Mouse (Mus musculus) neural tube, embryonic 15.5 days (tissue): ENCODE measurements around the gene Gadd45a. TPM values are rescaled to one million over a fixed set of nuclear protein-coding genes. Genes with fewer than 3 reads are reported as not detected.
"Not testable (repeated sequence)": the region's sequence is repeated elsewhere in the genome, so short reads cannot be mapped to it uniquely, and the experiment has no call there.

Source experiments
- ATAC-seq: fragments of 200-750 bp; cut with Nextera tagmentation; 2 replicates; pipeline ENCODE4 v1.8.0; 2017; ENCODE audit warnings: mild to moderate bottlenecking, moderate TSS enrichment, moderate library complexity; ENCODE audit not compliant: low FRiP score
- H3K27ac ChIP-seq: fragments of 300-500 bp; sonication (generic); replicated peaks from 2 replicates; pipeline ENCODE4 v1.5.1; 2015; ENCODE audit warnings: mild to moderate bottlenecking, inconsistent platforms
- H3K27me3 ChIP-seq: fragments of 300-500 bp; sonication (generic); replicated peaks from 2 replicates; pipeline ENCODE4 v1.6.1; 2015; ENCODE audit warnings: inconsistent platforms
- H3K36me3 ChIP-seq: fragments of 300-500 bp; sonication (generic); 2 replicates; pipeline ENCODE4 v1.6.1; 2015; ENCODE audit warnings: inconsistent platforms
- H3K4me1 ChIP-seq: fragments of 300-500 bp; sonication (generic); 2 replicates; pipeline ENCODE4 v1.6.1; 2015; ENCODE audit warnings: inconsistent platforms
- H3K4me2 ChIP-seq: fragments of 300-500 bp; sonication (generic); 2 replicates; pipeline ENCODE4 v1.6.1; 2015; ENCODE audit warnings: inconsistent platforms, mild to moderate bottlenecking, moderate library complexity
- H3K4me3 ChIP-seq: fragments of 300-500 bp; sonication (generic); replicated peaks from 2 replicates; pipeline ENCODE4 v1.5.1; 2015; ENCODE audit warnings: mild to moderate bottlenecking, inconsistent platforms
- H3K9ac ChIP-seq: fragments of 300-500 bp; sonication (generic); replicated peaks from 2 replicates; pipeline ENCODE4 v1.6.1; 2015; ENCODE audit warnings: mild to moderate bottlenecking, inconsistent platforms
- H3K9me3 ChIP-seq: fragments of 300-500 bp; sonication (generic); replicated peaks from 2 replicates; pipeline ENCODE4 v1.6.1; 2016; ENCODE audit warnings: inconsistent platforms
- WGBS: fragments of 180-500 bp; shearing (Covaris S2); methylation state at CpG from one replicate; pipeline ENCODE4 v1.1.7; 2015; ENCODE audit warnings: mixed read lengths; 5-methylcytosine and 5-hydroxymethylcytosine counted together
- polyA plus RNA-seq: library from polyadenylated mRNA; unstranded; fragments of >200 nt; fragmentation: Nextera tagmentation; extraction: Ambion mirVana; gene quantifications from 2 replicates; pipeline ENCODE4 v1.2.1, GENCODE M21; 2015

Gene Gadd45a
- polyA plus RNA-seq, 1 experiment from 2014 or later = 23.4 TPM

DNA sequence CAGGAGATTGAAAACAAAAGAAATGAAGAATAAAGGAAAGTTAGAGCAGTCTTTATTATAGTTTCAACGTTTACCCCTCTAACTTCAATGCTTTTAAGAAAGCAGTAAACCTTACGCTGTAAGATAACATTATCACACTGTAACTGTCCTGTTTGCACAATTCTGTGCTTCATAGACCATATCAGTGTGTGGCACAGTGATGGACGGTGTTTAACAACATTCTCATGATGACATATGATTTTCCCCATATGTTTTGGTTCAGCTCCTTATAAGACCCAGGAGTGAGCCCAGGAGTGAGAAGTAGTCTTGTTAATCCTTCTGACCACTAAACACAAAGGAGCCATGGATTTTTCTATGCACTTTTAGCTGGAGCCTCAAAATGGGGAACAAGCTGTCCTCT is 9.7 kb upstream of the Gadd45a start:
- 79% methylated on average over 3 of the region's 3 CpGs for WGBS
- Histone ChIP-seq H3K9me3 (no peaks in the 10 kb centered on the region), H3K4me1 (peaks cover 8% of the 10 kb centered on the region; the same call in 1 of the 2 replicates), H3K9ac (no peak overlapping the region), H3K27me3 (no peaks in the 10 kb centered on the region), H3K4me3 (no peak overlapping the region), H3K4me2 (no peak overlapping the region), H3K27ac (no peak overlapping the region), H3K36me3 (no peaks in the 10 kb centered on the region)
- no peak for ATAC-seq

DNA sequence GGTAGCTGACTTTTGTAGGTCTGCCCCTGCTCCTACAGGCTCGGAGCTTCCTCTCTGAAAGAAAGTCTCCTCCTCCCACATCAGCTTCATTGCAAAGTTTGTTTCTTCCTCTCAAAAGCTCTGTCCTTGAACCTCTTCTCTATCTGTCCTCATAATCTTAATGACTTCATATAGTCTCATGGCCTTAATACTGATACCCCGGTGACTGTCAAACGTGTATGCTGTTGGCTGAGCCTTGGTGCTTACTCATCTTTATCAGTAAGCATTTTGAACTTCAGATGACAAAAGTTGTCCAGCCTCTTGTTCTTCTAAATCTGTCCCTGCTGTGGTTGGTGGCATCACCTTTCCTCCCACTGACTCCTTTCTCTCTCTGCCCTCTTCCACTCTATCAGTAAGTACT is 8.2 kb upstream of the Gadd45a start:
- no peaks in the 10 kb centered on the region for H3K36me3 ChIP-seq
- H3K4me1 ChIP-seq = peaks cover 8% of the 10 kb centered on the region; the same call in 1 of the 2 replicates
- H3K9ac ChIP-seq = no peak overlapping the region
- no peak overlapping the region for H3K27ac ChIP-seq
- no peak overlapping the region for H3K4me3 ChIP-seq
- H3K27me3 ChIP-seq = no peaks in the 10 kb centered on the region
- no peak for ATAC-seq
- H3K4me2 ChIP-seq = no peak overlapping the region
- 92% methylated on average over 3 of the region's 3 CpGs for WGBS
- no peaks in the 10 kb centered on the region for H3K9me3 ChIP-seq

- ATAC-seq = no peak
Measured at GRCm38 (mm10) chr6:67040904-67041410, 3.7 kb upstream of the Gadd45a start.

GRCm38 (mm10) chr6:67038964-67039363 is 1.7 kb upstream of the Gadd45a start:
- Histone ChIP-seq H3K9me3 (no peaks in the 10 kb centered on the region), H3K27ac (no peak overlapping the region), H3K4me2 (no peak overlapping the region), H3K36me3 (no peaks in the 10 kb centered on the region), H3K4me1 (peaks cover 23% of the 10 kb centered on the region), H3K4me3 (no peak overlapping the region), H3K9ac (no peak overlapping the region), H3K27me3 (no peaks in the 10 kb centered on the region)
- no peak for ATAC-seq
- WGBS = 97% methylated on average over 2 of the region's 3 CpGs

More at GRCm38 (mm10) chr6:67040904-67041410, 3.7 kb upstream of the Gadd45a start:
- Histone ChIP-seq H3K27me3 (no peaks in the 10 kb centered on the region), H3K27ac (no peak overlapping the region), H3K9ac (no peak overlapping the region), H3K4me3 (no peak overlapping the region), H3K36me3 (no peaks in the 10 kb centered on the region), H3K4me2 (no peak overlapping the region), H3K4me1 (peaks cover 8% of the 10 kb centered on the region), H3K9me3 (no peaks in the 10 kb centered on the region)
- 69% methylated on average over 4 of the region's 4 CpGs for WGBS

- 0% methylated on average over 29 of the region's 29 CpGs for WGBS
- peaks cover 23% of the 10 kb centered on the region for H3K4me1 ChIP-seq
- peak overlapping the region; percentile 67 for H3K4me2 ChIP-seq
- H3K27me3 ChIP-seq = no peaks in the 10 kb centered on the region
- no peaks in the 10 kb centered on the region for H3K9me3 ChIP-seq
- H3K9ac ChIP-seq = peak overlapping the region; percentile 93
- H3K4me3 ChIP-seq = peak overlapping the region; percentile 90
- no peaks in the 10 kb centered on the region for H3K36me3 ChIP-seq
- H3K27ac ChIP-seq = peak overlapping the region; percentile 94
- ATAC-seq = peak; percentile 83
Measured at GRCm38 (mm10) chr6:67036356-67036811, 873 bp downstream of the Gadd45a start.

GRCm38 (mm10) chr6:67035388-67036299 is 1.6 kb downstream of the Gadd45a start:
- Histone ChIP-seq H3K9me3 (no peaks in the 10 kb centered on the region), H3K4me1 (peaks cover 23% of the 10 kb centered on the region), H3K9ac (peak overlapping the region; percentile 93), H3K27me3 (no peaks in the 10 kb centered on the region), H3K36me3 (no peaks in the 10 kb centered on the region), H3K27ac (peak overlapping the region; percentile 94; the same call in 1 of the 2 replicates), H3K4me3 (peak overlapping the region; percentile 90), H3K4me2 (peak overlapping the region; percentile 67)
- no peak for ATAC-seq
- WGBS = 13% methylated on average over 19 of the region's 19 CpGs

DNA sequence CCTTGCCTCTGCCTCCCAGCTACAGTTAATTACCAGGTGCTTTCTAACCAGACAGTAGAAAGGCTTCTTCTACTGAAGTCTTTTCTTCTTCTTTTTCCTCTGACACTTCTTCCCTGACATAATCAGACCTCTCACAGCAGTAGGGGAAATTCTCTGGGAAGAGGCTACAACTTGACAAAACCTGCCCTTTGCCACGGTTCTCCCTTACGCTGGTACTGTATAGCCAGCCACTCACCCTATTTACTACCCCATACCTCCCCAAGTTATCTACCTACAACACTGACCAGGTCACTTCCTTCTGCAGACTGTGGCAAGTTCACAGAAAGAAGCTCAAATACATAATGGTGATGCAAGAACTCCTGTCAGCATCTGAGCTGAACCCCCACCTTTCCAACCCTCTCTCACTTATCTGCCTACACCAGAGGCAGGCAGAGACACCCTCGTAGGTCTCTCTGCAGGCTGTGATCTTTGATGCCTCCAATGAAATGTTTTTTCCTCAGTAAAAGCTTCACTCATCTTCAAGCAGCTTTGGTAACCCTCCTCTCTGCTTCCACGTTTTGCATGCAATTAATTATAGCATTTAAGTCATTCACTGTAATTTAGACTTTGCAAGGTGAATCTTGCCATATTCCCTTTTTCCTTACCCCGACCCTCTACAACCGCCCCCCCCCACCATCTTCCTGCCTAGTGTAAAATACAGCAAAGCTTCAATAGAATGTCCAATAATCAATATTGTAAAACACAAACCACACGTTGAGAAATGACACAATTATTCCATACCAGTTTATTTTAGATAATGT is 2.7 kb downstream of the Gadd45a start:
- H3K36me3 ChIP-seq = no peaks in the 10 kb centered on the region
- peaks cover 25% of the 10 kb centered on the region for H3K4me1 ChIP-seq
- peak overlapping the region; percentile 44 for H3K4me2 ChIP-seq
- no peak overlapping the region for H3K27ac ChIP-seq
- no peaks in the 10 kb centered on the region for H3K9me3 ChIP-seq
- H3K4me3 ChIP-seq = peak overlapping the region; percentile 3
- H3K27me3 ChIP-seq = no peaks in the 10 kb centered on the region
- WGBS = 52% methylated on average over 7 of the region's 7 CpGs
- no peak overlapping the region for H3K9ac ChIP-seq
- no peak for ATAC-seq

- WGBS = 73% methylated on average over 4 of the region's 4 CpGs
- Histone ChIP-seq H3K27ac (no peak overlapping the region), H3K36me3 (no peaks in the 10 kb centered on the region), H3K9ac (no peak overlapping the region), H3K4me3 (no peak overlapping the region), H3K4me2 (no peak overlapping the region), H3K27me3 (no peaks in the 10 kb centered on the region), H3K9me3 (no peaks in the 10 kb centered on the region), H3K4me1 (peaks cover 25% of the 10 kb centered on the region)
- ATAC-seq = no peak
Measured at GRCm38 (mm10) chr6:67033604-67034003, 3.7 kb downstream of the Gadd45a start.

DNA sequence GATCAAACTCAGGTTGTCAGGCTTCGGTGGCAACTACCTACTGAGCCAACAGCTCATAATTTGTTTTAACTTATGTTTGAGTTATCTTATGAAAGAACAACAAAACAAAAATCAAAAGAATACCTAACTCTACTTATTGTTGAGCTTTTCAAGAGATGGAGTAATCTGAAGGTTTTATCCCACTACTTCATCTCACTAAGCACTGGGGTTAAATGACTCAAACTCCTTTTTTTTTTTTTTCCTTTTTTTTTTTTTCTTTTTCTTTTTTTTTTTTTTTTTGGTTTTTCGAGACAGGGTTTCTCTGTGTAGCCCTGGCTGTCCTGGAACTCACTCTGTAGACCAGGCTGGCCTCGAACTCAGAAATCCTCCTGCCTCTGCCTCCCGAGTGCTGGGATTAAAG is 4.3 kb downstream of the Gadd45a start:
- H3K4me1 ChIP-seq = peaks cover 23% of the 10 kb centered on the region
- not testable (repeated sequence) for H3K27me3 ChIP-seq, H3K4me3 ChIP-seq, H3K4me2 ChIP-seq, H3K9ac ChIP-seq, H3K9me3 ChIP-seq, H3K36me3 ChIP-seq, ATAC-seq, H3K27ac ChIP-seq
- 93% methylated on average over 3 of the region's 4 CpGs for WGBS

GRCm38 (mm10) chr6:67032551-67032950 is 4.7 kb downstream of the Gadd45a start:
- H3K4me3 ChIP-seq, H3K27me3 ChIP-seq, H3K9me3 ChIP-seq, ATAC-seq, H3K9ac ChIP-seq, H3K27ac ChIP-seq, H3K36me3 ChIP-seq, H3K4me2 ChIP-seq: not testable (repeated sequence)
- H3K4me1 ChIP-seq = peaks cover 20% of the 10 kb centered on the region

- ATAC-seq = no peak
- Histone ChIP-seq H3K27me3 (no peaks in the 10 kb centered on the region), H3K9ac (no peak overlapping the region), H3K4me2 (no peak overlapping the region), H3K9me3 (no peaks in the 10 kb centered on the region), H3K4me3 (no peak overlapping the region), H3K36me3 (no peaks in the 10 kb centered on the region), H3K27ac (no peak overlapping the region), H3K4me1 (peaks cover 16% of the 10 kb centered on the region)
- WGBS = 45% methylated on average over 5 of the region's 5 CpGs
Measured at GRCm38 (mm10) chr6:67030846-67031245, 6.4 kb downstream of the Gadd45a start.
